Mouse (Mus musculus) ovary, postnatal 10 days (tissue): ENCODE measurements around the gene Sox13.
"Not testable (repeated sequence)": the region's sequence is repeated elsewhere in the genome, so short reads cannot be mapped to it uniquely, and the experiment has no call there.

ENCODE experiments used
- DNase-seq: peaks from one replicate; pipeline ENCODE4 v3.0.0; 2022; ENCODE audit warnings: low spot score

Gene Sox13

DNA sequence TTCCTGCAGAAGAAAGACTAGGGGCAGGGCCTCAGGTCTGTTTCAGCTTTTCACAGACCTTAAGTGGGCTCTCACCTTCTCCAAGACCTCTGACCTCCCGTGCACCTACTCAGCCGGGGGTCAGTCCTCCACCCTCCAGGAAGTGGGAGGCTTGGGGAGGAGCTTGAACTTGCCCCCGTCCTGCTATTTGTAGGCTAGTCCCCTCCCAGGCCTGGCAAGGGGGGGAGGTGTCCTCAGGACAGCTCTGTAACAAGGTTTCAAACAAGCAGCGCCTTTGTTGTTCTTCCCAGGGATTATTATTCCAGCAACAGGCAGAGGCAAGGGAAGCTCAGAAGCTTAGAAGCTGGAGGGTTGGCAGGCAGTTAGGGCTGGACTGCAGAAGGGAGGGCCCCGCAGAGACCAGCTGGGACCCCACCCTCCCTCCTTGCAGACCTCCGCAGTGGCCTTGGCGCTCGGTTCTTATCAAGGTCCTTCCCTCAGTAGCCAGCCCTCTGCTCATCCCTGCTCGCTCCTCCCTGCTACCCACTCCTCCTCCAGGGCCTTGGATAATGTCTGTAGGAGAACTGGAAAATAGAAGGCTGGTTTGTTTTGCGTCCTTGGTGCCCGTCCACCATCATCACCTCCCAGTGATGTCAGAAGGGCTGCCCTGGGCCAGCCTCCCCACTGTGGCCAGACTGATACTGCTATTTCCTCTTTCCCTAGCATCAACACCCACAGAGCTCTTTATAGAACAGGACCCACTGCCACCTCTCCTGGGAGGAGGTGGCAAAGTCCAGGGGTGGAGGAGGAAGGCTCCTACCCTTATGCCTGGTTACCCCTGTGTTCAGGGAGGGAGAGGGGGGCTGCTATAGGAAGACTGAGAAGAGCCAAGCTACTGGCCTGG, 56.3 kb downstream of the Sox13 start:
- no peak for DNase-seq

DNA sequence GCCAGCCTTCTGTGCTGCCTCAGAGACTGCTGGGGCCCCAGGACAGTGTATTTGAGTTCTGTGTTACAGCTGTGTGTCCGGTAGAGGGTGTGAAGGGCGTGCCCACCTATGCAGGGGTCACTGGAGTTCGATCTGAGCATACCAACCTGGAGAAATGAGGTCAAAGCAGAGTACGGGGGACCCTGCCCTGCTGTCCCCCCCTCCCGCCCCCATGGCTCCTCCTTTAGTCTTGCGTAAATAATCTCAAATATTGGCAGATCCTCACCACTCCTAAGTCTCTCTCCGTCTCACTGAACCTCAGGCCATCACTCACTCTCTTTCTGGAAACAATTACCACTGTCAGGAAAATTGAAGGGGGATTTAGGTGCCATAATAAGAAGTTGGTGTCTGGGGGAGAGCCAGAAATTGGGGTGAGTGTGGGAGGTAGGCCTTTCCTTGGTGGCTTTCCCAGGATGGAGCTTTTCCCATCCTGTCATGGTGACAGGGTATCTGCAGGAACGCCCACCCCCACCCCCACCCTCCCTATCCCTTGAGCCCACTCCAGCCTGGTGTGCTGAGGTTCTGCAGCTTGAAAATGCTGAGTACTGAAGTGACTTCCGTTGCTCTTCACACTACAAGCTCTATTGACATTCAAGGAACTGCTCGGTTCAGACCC, 57.1 kb downstream of the Sox13 start:
- no peak for DNase-seq

DNA sequence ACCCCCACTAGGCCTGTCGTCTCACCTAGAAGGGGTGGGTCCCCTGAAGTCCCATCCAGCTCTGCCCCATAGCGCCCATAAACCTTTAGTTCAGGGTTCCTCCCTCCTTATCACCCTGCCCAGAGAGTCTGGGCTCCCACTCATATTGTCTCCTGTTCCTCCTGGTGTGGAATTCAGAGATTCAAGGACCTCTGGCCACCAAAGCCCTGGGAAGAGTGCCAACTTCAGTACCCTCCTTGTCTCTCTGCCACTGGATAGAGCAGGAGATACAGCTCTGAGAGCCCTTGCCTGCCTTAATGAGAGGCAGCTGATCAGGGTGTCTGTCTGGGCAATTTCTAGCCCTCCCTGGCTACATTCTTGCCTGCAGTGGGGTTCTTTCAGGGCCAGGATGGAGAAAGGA, 59.3 kb downstream of the Sox13 start:
- no peak for DNase-seq

DNA sequence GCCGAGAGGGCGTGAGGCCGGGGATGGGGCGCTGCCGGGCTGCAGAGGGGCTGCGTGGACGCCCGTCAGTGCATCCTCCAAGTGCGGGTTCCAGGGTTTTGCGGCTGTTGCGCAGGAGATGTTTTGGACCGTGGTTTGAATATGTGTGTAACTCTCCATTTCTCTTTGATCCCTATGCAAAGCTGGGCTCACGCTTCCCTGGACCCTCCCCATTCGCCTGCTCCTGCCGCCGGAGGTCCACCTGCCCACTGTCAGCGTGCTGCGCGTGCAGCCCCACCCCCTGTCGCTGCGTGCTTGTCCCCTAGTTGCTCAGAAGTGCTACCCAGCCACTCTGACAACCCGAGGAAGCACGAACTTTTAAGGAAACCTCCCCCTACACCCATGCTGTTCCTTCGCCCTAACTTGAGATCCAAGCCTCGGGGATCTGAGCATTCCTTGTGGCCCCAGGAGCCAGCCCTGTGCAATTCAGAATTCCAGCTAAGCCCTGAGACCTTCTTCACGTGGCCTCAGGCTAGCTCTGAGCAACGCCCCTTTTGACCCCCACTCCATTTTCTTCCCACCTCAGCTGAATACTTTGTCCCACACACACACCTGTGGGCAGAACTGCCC, 60.1 kb downstream of the Sox13 start:
- DNase-seq: no peak

DNA sequence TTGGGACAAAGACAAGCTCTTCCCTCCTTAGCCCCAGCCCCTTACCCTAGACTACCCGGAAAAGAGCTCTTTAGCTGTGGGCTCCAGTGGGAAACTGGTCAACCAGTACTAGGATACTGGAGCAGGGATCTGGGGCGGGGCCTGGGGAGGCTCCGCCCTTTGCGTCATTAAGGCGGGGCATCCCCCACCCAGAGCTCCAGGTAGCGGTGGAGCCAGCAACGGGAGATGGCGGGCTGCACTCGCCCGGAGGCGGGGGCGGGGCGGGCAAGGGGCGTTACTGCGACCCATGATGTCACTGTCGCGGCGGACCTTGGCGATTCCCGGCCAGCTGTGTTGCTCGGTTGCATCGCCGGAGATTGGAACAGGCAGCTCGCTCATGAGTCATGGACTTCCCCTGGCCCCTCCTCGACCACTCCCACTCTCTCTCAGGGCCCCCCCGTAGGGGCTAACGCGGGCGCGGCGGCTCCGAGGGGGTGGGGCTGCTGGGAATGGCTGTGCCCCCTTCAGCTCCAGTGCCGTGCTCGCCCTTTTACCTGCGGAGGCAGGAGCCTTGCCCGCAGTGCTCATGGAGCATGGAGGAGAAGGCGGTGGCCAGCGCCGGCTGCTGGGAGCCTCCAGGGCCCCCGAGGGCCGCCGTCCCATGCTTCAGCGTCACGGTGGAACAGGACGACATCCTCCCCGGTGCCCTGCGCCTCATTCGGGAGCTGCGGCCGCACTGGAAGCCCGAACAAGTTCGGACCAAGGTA, 60.7 kb downstream of the Sox13 start, which contains the start of gene Etnk2:
Gene Etnk2, plus strand, starts transcription at position 297 of the 746 bp plus-strand sequence.
- peak; percentile 57 for DNase-seq

DNA sequence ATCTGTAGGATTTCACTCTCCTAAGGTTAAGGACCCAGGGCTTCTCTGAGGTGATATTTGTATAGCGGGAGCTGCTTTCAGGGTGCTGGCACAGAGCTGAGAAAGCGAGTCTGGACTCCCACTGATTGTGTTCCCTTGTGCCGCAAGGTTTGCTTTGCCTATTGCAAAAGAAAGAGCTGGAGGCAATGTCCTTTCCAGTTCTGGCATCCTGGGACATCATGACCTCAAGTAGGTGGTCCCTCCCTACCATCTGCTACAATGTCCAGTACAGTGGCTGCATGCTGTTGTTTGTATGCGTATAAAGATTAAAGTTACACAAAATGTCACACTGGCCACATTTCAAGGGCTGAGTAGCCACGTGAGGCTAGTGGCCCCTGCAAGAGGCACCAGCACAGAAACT, 62.1 kb downstream of the Sox13 start:
- no peak for DNase-seq

DNA sequence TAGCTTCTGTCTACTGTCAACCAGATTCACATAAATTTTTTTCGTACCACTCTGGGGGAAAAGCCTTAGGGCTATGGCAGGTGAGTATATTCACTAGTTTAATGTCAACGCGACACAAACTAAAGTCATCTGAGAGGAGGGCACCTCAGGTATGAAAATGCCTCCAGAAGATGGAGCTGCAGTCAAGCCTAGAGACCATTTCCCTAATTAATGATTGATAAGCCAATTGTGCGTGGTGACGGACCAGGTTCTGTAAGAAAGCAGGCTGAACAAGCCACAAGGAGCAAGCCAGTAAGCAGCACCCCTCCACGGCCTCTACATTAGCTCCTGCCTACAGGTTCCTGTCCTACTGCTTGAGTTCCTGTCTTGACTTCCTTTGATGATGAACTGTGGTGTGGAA, 63.2 kb downstream of the Sox13 start:
- DNase-seq: no peak

DNA sequence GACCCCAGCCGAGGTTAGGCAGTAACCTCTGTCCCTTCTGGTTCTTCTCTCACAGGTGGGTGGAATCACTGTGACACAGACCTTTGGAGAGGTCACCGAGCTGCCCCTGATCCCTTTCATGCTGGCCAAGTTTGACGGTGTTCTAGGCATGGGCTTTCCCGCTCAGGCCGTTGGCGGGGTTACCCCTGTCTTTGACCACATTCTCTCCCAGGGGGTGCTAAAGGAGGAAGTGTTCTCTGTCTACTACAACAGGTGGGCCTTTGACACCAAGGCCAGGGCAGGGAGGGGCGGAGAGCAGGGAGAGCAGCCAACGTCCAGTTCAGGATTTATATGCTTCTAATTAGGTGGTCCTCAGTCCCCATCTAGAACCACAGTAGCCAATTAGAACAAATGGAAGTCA, 67.8 kb downstream of the Sox13 start:
- DNase-seq: no peak

DNA sequence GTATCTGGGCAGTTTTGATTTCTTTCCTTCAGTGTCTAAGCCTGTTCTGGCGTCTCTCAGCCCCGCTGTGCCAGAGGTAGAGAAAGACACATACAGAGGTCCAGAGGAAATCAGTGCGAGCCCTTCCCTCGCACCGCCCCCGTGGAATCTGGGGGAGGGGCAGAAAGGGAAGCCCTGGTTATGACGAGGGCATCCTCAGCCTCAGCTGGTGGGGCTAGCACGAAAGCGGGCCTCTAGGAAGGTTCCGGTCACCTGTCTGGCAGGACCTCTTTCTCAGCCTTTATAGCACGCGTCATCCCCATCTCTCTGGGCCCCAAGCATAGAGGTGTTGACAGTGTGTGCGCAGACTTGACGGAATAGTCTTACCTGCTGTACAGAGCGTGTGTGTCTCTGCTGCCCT, 68.3 kb downstream of the Sox13 start:
- no peak for DNase-seq

DNA sequence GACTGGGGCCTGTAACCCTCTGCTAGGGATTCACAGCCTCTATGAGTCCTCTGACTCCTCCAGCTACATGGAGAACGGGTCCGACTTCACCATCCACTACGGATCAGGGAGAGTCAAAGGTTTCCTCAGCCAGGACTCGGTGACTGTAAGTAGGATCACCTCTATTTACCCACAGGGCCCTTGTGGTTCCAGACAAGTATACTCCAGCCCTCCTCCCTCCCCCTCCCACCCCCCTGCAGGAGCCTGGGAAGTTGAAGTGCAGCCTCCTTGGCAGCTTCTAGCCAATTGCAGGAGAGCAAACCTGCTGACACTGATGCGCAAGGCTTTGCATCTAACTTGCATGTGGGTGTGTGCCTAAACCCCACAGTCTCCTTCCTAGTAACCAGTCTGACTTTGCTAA, 68.7 kb downstream of the Sox13 start:
- no peak for DNase-seq

DNA sequence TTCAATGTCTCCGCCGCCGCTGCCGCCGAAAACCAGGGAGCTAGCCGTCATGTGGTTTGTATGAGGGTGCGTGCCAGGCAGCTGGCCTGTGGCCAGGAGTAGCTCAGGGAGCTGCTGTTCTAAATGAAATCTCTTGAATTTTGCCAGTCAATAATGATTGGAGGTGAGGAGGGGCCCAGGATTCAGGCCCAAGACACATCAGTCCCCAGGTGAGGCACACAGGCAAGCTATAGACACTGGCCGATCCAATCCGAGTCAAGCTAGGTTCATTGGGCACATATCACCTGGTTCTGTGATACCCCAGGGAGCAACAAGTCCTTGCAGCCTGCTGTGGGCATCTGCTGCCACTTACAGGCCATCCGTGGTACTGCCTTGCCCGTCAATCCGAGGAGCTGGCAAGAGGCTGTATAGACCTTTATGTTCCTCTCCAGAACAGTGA, 70.8 kb downstream of the Sox13 start:
- DNase-seq: peak; percentile 53

DNA sequence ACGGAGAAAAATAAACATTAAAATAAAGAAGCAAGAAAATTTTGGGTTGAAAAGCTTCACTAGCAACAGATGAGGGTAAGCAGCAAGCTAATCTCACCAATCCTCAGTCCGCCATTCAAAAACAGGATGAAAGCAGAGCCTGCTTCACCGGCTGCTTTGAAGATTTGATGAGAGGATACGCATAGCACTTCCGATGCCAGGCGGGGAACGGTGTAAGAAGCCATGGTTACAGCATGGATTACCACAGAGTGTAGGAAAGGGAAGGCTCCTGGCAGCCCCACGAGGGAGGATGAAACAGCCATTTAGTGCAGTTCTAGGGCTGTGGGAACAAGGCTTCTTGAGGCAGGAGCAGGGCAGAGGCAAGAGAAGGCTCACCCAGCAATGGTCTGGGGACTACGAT, 72.4 kb downstream of the Sox13 start:
- DNase-seq: no peak

DNA sequence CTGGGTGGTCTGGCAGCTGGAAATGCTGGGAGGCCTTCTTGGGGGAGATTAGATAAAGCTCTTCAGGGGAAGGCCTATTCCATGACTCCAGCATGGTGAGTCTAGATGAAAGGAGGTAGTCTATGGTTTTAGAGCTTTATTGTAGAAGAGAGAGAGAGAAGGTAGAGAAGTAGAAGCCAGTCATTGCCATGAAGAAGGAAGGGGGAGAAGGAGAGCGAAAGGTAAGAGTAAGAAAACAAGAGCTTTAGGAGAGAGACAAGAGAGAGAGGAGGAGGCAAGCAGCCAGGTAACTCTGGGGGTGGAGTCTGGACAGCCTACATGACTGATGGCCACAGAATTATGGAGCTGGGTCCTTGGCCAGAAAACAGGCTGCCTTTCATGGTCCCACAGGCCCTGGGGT, 74.0 kb downstream of the Sox13 start, which contains the start of gene Ren1:
Gene Ren1, plus strand, starts transcription at position 301 of the 400 bp plus-strand sequence.
- DNase-seq: no peak

DNA sequence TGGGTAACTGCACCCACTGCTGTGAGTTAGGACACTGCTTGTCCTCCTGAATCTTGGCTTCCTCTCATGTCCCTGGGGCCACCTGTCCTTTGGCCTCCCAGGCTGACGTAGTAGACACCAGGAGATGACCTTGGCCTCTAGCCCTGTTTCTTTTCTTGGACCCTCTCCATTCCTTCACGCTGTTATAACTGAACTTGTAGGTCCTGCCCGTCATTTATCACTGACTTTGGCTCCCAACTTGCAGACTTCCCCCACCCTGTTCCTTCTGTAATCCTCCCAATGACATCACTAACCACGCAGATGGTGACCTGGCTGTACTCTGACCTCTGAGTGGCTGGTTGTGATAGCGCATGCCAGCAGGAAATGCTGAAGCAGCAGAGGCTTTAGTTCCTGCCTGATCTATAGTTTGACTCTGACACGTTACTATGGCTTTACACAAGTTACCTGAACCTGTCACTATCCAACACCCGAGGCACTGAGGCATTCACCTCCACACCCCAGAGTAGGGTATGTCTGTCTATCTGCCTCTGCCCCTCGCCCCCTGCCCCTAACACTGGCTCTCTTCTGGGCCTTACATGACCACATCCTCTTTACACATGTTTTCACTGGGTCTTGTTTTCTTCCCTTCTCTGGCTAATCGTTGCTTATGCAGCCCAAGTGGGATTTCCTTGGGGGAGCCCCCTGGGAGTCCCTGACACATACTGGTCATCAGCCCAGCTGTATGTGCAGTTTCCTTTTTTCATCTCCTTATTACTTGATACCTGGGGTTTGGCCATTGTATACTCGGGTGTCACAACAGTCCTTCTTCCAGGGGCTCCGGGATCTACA, 76.3 kb downstream of the Sox13 start:
- no peak for DNase-seq

DNA sequence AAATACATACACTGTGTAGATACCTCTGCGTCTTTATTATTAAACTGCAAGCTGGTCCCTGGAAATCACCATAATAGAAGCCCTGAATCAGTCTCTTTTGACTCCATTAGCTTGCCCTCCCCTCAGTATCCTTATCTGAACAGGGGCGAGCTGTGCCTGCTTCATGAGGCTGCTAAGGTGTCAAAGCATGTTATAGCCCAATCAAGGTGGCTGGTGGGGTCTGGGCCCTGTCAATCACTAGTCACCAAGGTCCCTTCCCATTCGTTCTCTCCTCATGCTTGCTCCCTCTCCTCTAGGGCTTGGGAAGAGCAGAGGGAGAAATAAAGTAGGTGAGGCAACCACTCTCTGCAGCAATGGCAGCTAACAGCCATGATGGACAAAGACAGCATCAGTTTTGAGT, 77.0 kb downstream of the Sox13 start:
- DNase-seq: no peak

DNA sequence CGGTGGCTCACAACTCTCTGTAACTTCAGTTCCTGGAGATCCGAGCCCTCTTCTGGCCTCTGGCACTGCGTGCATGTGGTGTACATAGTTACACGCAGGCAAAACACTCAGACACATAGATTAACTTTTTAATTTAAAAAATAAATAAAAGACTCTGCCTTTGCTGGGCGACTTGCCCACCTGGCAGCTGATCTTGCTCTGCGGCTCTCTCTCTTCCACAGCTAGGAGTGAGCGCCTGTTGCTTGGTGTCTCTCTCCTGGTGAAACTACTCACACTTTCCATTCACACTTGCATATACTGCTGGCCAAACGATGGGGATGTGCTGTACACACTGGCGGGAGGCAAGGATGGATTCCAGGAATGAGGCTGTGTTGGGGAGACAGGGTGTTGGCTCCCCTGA, 77.6 kb downstream of the Sox13 start:
- no peak for DNase-seq

DNA sequence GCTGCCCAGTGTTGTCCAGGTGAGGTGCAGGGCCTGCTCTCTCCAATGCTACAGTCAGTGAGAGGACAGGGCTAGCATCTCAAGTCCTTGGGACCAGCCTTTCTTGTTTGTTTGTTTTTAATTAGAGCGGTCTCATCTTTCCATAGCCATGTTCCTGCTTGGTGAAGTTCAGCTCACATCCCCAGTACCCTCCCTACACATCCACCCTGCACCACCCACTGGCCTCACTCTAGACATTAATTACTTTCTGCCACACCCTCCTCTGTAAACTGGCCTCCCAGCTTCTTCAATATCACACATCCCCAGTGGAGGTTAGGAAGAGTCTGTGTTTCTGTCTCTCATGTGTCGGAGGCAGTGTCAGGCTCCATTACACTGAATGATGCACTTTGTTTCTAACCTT, 79.8 kb downstream of the Sox13 start:
- no peak for DNase-seq

DNA sequence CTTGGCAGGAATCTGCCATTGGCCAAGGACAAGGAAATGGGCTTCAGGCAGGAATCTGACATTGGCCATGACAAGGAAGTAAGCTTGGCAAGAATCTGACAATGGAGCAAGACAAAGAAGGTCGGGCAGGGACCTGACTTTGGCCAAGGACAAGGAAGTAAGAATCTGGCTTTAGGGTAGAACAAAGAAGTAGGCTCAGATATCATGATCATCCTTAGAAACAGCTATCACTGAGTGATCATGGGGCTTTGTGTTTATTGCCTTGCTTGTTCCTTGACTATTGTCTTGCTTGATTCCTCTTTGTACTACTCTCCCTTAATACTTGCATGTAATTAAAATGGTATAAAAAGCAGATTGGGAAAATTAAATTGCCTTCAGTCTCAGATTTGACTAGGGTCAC, 83.8 kb downstream of the Sox13 start:
- DNase-seq: not testable (repeated sequence)

DNA sequence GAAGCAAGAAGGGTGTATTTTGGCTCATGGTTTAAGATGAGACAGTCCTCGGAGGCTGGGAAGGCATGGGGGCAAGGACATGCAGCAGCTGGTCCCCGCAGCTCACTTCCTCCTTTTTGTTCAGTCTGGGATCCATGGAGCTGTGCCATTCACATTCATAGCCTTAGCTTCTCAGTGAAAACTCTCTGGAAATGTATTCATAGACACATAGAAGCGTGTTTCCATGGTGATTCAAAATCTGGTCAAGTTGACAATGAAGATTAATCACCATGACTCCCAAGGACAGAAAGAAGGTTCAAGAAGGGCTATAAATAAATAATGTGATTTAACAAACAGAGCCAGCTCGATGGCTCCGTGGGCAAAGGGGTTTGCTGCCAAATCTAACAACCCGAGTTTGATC, 90.2 kb downstream of the Sox13 start:
- DNase-seq: no peak

DNA sequence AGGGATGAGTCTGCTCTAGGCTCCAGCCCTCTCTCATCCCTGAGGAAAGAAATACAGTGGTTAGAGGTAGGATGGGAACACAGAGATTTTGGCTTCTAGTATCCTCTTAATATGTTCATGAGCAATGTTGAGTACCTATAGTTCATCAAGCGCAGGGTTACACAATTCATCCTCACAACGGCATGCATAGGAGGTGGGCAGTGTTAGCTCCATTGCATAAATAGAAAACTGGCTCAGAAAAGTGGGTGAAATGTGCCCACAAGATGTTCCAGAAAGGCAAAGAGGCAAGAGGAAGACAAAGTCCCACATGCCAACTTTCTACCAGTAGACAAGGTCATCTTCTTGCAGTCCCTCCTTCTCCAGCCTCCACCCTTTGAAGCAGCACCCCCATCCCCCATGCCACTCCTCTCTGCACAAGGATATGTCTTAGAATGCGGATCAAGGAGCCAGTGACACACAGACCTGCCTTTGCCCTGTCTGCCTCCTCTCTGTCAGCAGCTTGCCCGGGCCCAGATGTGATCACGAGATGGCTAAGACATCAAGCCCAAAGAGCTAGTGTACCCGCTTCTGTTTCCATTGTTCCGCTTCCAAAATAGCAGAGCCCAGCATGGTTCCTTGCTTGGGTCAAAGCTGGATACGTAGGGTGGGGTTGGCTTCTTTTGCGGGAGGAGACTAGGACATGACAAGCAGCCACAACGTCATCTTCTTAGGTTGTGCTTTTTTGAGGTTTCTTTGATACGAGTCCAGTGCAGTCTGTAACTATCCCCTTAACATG, 91.3 kb downstream of the Sox13 start:
- DNase-seq: no peak
